Mouse (Mus musculus) CH12.LX (cell line): ENCODE data around the gene Mon2.
"Not testable (repeated sequence)": the region's sequence is repeated elsewhere in the genome, so short reads cannot be mapped to it uniquely, and the experiment has no call there.

Experiments
- CTCF ChIP-seq, 2 experiments: IDR thresholded peaks in 1 of 2; conservative IDR thresholded peaks in 1 of 2; 2 replicates each; pipeline ENCODE4 v1.5.1; 2011 to 2012; ENCODE audit warnings: low read depth in 2 of 2, low read length in 2 of 2, improper control_type of control experiment in 1 of 2, inconsistent platforms in 1 of 2, mild to moderate bottlenecking in 1 of 2, moderate library complexity in 1 of 2
- EP300 ChIP-seq: IDR thresholded peaks from 2 replicates; pipeline ENCODE4 v1.6.1; 2011; ENCODE audit warnings: low read length, improper control_type of control experiment
- JUND ChIP-seq: conservative IDR thresholded peaks from 2 replicates; pipeline ENCODE4 v1.6.1; 2011; ENCODE audit warnings: low read depth, low read length, improper control_type of control experiment
- POLR2A ChIP-seq: IDR thresholded peaks from 2 replicates; pipeline ENCODE4 v1.6.1; 2011; ENCODE audit warnings: low read depth, mild to moderate bottlenecking, improper control_type of control experiment, low read length

DNA sequence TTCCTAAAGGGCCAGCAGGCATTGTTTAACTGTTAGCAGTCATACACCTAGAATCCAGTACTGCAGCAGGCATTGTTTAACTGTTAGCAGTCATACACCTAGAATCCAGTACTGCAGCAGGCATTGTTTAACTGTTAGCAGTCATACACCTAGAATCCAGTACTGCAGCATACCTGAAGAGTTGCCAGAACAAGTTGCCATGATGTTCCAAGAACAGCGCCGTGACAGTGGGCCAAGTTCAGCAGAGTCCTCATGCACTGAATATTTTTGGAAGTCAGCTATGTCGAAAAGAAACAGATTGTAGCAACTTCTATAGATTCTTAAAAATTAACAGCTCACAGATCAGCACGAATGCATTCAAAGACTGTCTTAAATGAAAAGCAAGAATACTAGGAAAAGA, 49.6 kb downstream of the Mon2 start:
- TF ChIP-seq EP300; CTCF (conservative IDR thresholded peaks at IDR 0.05 in 1 of 2, IDR thresholded peaks at IDR 0.05 in 1 of 2; ENCODE audit: low read depth in 2 of 2, low read length in 2 of 2); POLR2A; JUND: not testable (repeated sequence)
